Mouse (Mus musculus) thymus, adult 2 months (tissue): ENCODE measurements around the gene Pbld2. TPM values are rescaled to one million over a fixed set of nuclear protein-coding genes. Genes with fewer than 3 reads are reported as not detected.

Source experiments
- DNase-seq: peaks from one replicate; pipeline ENCODE4 v3.0.0; 2021
- H3K27ac ChIP-seq: fragments of 200-500 bp; 2 replicates; pipeline ENCODE4 v1.5.1; 2012; ENCODE audit warnings: low read length, control low read depth; ENCODE audit not compliant: control insufficient read depth, insufficient read depth
- H3K27me3 ChIP-seq: fragments of 200-500 bp; 2 replicates; pipeline ENCODE4 v1.6.1; 2012; ENCODE audit warnings: mild to moderate bottlenecking, low read length, moderate library complexity, mixed read lengths; ENCODE audit not compliant: control insufficient read depth, insufficient read depth
- H3K36me3 ChIP-seq: fragments of 200-500 bp; 2 replicates; pipeline ENCODE4 v1.6.1; 2012; ENCODE audit warnings: mild to moderate bottlenecking, low read length, moderate library complexity; ENCODE audit not compliant: control insufficient read depth, insufficient read depth
- H3K4me1 ChIP-seq: fragments of 200-500 bp; replicated peaks from 2 replicates; pipeline ENCODE4 v1.6.1; 2012; ENCODE audit warnings: low read length; ENCODE audit not compliant: control insufficient read depth, insufficient read depth
- H3K4me3 ChIP-seq: fragments of 200-500 bp; 2 replicates; pipeline ENCODE4 v1.5.1; 2012; ENCODE audit warnings: mild to moderate bottlenecking, low read length, control low read depth, moderate library complexity; ENCODE audit not compliant: control insufficient read depth, insufficient read depth
- CTCF ChIP-seq: fragments of 200-500 bp; IDR thresholded peaks from 2 replicates; pipeline ENCODE4 v1.5.1; 2012; ENCODE audit warnings: mild to moderate bottlenecking, control low read depth, low read length, moderate library complexity, borderline replicate concordance; ENCODE audit not compliant: control insufficient read depth, poor library complexity, insufficient read depth; ENCODE audit errors: extremely low read depth
- POLR2A ChIP-seq: fragments of 200-500 bp; IDR thresholded peaks from 2 replicates; pipeline ENCODE4 v1.6.1; 2012; ENCODE audit warnings: mild to moderate bottlenecking, low read length, control low read depth, moderate library complexity; ENCODE audit not compliant: control insufficient read depth, poor library complexity, insufficient read depth; ENCODE audit errors: extremely low read depth
- WGBS: fragments of 180-500 bp; shearing (Covaris S2); methylation state at CpG from one replicate; pipeline ENCODE4 v1.1.7; 2018; 5-methylcytosine and 5-hydroxymethylcytosine counted together
- polyA plus RNA-seq: library from polyadenylated mRNA; depleted of rRNA; stranded (reverse); fragments of >200 nt; gene quantifications from 2 replicates; pipeline ENCODE4 v1.2.3, GENCODE M21; 2012

Pbld2 gene
- polyA plus RNA-seq, 1 experiment, result 0.62 TPM

GRCm38 (mm10) chr10:63013476-63013875 lies 10.6 kb upstream of the Pbld2 start:
- peaks cover 84% of the 10 kb centered on the region for H3K36me3 ChIP-seq
- TF ChIP-seq POLR2A, result no peak
- no peak for TF ChIP-seq CTCF
- WGBS, result 96% methylated on average over 3 of the region's 3 CpGs

GRCm38 (mm10) chr10:63014168-63014567 lies 9.9 kb upstream of the Pbld2 start:
- DNase-seq, result no peak
- Histone ChIP-seq H3K27ac (no peak overlapping the region), H3K4me3 (no peak overlapping the region), H3K27me3 (no peaks in the 10 kb centered on the region), H3K36me3 (peaks cover 77% of the 10 kb centered on the region), H3K4me1 (no peaks in the 10 kb centered on the region)
- 96% methylated on average over 9 of the region's 9 CpGs for WGBS
- TF ChIP-seq POLR2A (no peak), CTCF (no peak)

More at GRCm38 (mm10) chr10:63013476-63013875, 10.6 kb upstream of the Pbld2 start:
- H3K4me1 ChIP-seq, result no peaks in the 10 kb centered on the region
- no peak overlapping the region for H3K4me3 ChIP-seq
- no peak for DNase-seq
- H3K27ac ChIP-seq, result no peak overlapping the region
- H3K27me3 ChIP-seq, result no peaks in the 10 kb centered on the region

GRCm38 (mm10) chr10:63019304-63019703 lies 4.8 kb upstream of the Pbld2 start:
- H3K27ac ChIP-seq, result no peak overlapping the region
- H3K4me3 ChIP-seq, result no peak overlapping the region
- H3K27me3 ChIP-seq, result no peaks in the 10 kb centered on the region
- WGBS, result 94% methylated on average over 6 of the region's 6 CpGs
- no peak for TF ChIP-seq POLR2A
- no peak for TF ChIP-seq CTCF
- peaks cover 7% of the 10 kb centered on the region for H3K4me1 ChIP-seq
- H3K36me3 ChIP-seq, result peaks cover 36% of the 10 kb centered on the region
- DNase-seq, result no peak

GRCm38 (mm10) chr10:63021702-63022101 lies 2.4 kb upstream of the Pbld2 start:
- Histone ChIP-seq H3K36me3 (peaks cover 14% of the 10 kb centered on the region), H3K4me1 (peaks cover 11% of the 10 kb centered on the region), H3K27me3 (no peaks in the 10 kb centered on the region), H3K27ac (no peak overlapping the region), H3K4me3 (no peak overlapping the region)
- TF ChIP-seq CTCF, result no peak
- no peak for TF ChIP-seq POLR2A
- no peak for DNase-seq
- 22% methylated on average over 4 of the region's 4 CpGs for WGBS

DNA sequence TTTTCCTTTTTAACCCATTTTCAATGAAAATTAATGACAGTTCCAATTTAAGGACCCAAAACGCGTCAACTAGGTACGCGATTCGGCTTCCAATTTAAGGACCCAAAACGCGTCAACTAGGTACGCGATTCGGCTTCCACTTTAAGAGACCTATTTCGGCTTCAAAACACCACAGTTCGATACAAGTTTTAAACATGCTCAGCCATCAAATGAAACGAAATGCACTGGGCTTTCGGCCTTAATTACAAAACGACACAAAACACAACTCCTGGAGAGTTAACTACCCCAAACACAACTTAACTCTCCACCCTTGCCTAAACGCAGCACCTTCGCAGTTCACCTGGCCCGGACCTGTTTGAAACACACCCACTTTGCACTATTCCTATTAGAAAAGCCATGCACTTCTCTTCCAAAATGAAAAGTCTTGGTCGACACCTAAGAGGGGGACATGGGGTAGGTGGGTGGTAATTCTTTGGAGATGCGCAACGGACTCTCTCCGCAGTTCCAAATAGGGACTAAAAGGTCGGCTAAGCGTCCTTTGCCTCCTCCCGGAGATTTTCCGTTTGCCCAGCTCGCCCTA lies 1.5 kb upstream of the Pbld2 start:
- peaks cover 5% of the 10 kb centered on the region for H3K36me3 ChIP-seq
- peak overlapping the region; percentile 82; the same call in 1 of the 2 replicates for H3K27ac ChIP-seq
- under 1% methylated on average over 27 of the region's 27 CpGs for WGBS
- H3K4me1 ChIP-seq, result peaks cover 11% of the 10 kb centered on the region
- peak overlapping the region; percentile 71 for H3K4me3 ChIP-seq
- TF ChIP-seq CTCF (no peak), POLR2A (no peak)
- peak; percentile 5 for DNase-seq
- no peaks in the 10 kb centered on the region for H3K27me3 ChIP-seq

- under 1% methylated on average over 67 of the region's 68 CpGs for WGBS
- peaks cover 11% of the 10 kb centered on the region for H3K4me1 ChIP-seq
- no peaks in the 10 kb centered on the region for H3K36me3 ChIP-seq
- peak overlapping the region; percentile 82 for H3K27ac ChIP-seq
- H3K4me3 ChIP-seq, result peak overlapping the region; percentile 71
- peak; percentile 69 for DNase-seq
- TF ChIP-seq POLR2A, result no peak
- no peak for TF ChIP-seq CTCF
- H3K27me3 ChIP-seq, result no peaks in the 10 kb centered on the region
Measured at GRCm38 (mm10) chr10:63023121-63023748, 880 bp upstream of the Pbld2 start.
